Mouse (Mus musculus) layer of hippocampus, adult 9-10 months (tissue): ENCODE results near the gene Prkce.
"Not testable (repeated sequence)": the region's sequence is repeated elsewhere in the genome, so short reads cannot be mapped to it uniquely, and the experiment has no call there.

ENCODE experiments used
- DNase-seq: peaks from one replicate; pipeline ENCODE4 v3.0.0; 2022; ENCODE audit warnings: low spot score

Gene Prkce

GRCm38 (mm10) chr17:86453673-86454350 is 286.2 kb downstream of the Prkce start:
- no peak for DNase-seq

GRCm38 (mm10) chr17:86454351-86454706 is 286.7 kb downstream of the Prkce start:
- no peak for DNase-seq

GRCm38 (mm10) chr17:86456512-86456911 is 288.9 kb downstream of the Prkce start:
- DNase-seq: no peak

GRCm38 (mm10) chr17:86458302-86458980 is 290.9 kb downstream of the Prkce start:
- no peak for DNase-seq

GRCm38 (mm10) chr17:86460645-86461430 is 293.3 kb downstream of the Prkce start:
- DNase-seq: no peak

GRCm38 (mm10) chr17:86463369-86463768 is 295.8 kb downstream of the Prkce start:
- no peak for DNase-seq

- no peak for DNase-seq
Measured at GRCm38 (mm10) chr17:86464197-86464596, 296.6 kb downstream of the Prkce start.

- DNase-seq: peak; percentile 41
Measured at GRCm38 (mm10) chr17:86464689-86465363, 297.2 kb downstream of the Prkce start.

- DNase-seq: no peak
Measured at GRCm38 (mm10) chr17:86465865-86466264, 298.3 kb downstream of the Prkce start.

- DNase-seq: no peak
Measured at GRCm38 (mm10) chr17:86466412-86466811, 298.8 kb downstream of the Prkce start.

GRCm38 (mm10) chr17:86466871-86467270 is 299.3 kb downstream of the Prkce start:
- no peak for DNase-seq

- DNase-seq: no peak
Measured at GRCm38 (mm10) chr17:86467291-86467898, 299.8 kb downstream of the Prkce start.

- DNase-seq: no peak
Measured at GRCm38 (mm10) chr17:86467967-86468366, 300.4 kb downstream of the Prkce start.

- no peak for DNase-seq
Measured at GRCm38 (mm10) chr17:86470160-86470559, 302.6 kb downstream of the Prkce start.

GRCm38 (mm10) chr17:86471684-86472083 is 304.1 kb downstream of the Prkce start:
- DNase-seq: no peak

GRCm38 (mm10) chr17:86476674-86477073 is 309.1 kb downstream of the Prkce start:
- no peak for DNase-seq

GRCm38 (mm10) chr17:86477401-86477800 is 309.8 kb downstream of the Prkce start:
- DNase-seq: not testable (repeated sequence)

GRCm38 (mm10) chr17:86479406-86479805 is 311.8 kb downstream of the Prkce start:
- no peak for DNase-seq

- DNase-seq: no peak
Measured at GRCm38 (mm10) chr17:86482675-86483074, 315.1 kb downstream of the Prkce start.

GRCm38 (mm10) chr17:86484087-86484737 is 316.6 kb downstream of the Prkce start:
- DNase-seq: peak; percentile 81

- no peak for DNase-seq
Measured at GRCm38 (mm10) chr17:86486657-86487056, 319.1 kb downstream of the Prkce start.
